Mouse (Mus musculus) spleen, postnatal 0 days (tissue): Measurements from ENCODE around the gene Fas. TPM values are rescaled to one million over a fixed set of nuclear protein-coding genes. Genes with fewer than 3 reads are reported as not detected.

ENCODE experiments used
- polyA plus RNA-seq: library from polyadenylated mRNA; unstranded; fragments of >200 nt; fragmentation: Nextera tagmentation; extraction: Ambion mirVana; gene quantifications from 2 replicates; pipeline ENCODE4 v1.2.1, GENCODE M21; 2015

The Fas gene
- polyA plus RNA-seq, result 4.6 and 5.4 TPM in 2 replicates

DNA sequence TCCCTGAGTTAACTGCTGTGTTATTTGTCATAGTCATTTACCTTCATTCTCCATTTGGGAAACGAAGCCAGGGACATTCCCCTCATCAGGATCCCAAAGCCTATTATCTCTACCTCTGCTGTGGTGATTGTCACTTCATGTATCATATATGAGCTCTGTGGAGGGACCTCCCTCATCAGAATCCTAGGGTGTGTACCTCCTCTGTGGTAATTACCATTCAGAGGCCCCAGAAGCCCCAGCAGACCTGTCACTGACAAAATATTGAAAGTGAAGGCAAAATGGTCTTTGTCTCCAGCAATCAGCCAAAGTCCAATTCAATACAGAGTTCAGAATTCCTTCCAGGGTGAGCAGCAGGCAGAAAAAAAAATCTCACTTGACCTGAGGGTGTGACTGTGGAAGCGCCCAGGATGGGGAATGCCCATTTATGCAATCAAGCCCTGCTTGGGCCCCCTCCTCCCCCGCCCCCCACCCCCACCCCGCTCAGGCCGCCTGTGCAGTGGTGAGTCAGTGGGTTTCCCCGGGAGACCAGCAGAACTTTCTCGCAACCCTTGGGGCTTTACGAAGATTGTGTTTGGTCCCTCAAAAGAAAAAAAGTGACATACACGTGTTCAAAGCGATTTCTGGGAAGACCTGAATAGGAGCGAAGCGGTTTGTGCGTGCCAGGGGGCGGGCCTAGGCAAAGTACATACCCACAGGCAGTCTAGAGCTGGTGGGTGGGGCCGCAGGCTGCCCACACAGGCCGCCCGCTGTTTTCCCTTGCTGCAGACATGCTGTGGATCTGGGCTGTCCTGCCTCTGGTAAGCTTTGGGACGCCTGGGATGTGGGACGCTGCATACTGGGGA, at the start of gene Fas:
Gene Fas (plus strand): TSS at position 719 of the 842 bp plus-strand sequence.

DNA sequence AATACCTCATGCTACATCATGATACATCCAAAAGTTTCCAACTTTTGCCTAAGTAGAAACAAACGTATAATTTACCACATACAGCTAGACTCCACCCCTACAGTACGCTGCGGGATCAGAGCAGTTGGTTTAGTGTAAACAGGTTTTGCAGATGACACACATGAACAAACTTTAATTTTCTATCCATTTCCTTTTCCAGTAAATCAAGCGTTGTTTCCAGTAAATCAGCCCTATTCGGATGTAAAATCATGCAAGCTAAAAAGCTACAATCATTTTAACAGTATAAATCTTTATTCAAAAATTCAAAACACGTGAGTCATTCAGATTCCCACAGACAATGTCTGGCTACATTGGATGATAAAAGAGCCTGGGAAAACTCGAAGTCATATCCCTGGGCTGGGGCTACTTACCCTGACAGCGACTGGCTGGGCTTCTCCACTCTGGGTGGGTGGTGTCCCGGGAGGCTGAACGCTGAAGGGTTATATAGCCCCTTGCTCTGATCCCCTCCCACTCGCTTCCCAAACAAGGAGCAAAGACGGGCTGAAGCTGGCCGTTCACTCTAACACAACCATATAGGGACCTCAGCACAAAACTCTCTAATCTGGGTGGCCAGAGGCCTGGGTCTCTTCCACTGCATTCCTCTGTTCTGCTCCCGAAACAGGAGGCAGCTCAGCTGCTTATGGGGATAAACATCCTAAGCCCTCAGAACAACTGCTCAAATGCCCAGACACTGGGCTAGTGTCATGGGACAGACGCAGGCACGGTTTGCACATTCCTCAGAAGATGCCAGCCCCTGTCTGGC, 35.4 kb upstream of the Fas start, which contains the start of gene Acta2:
Gene Acta2 (minus strand): TSS at position 711 of the 802 bp plus-strand sequence.

Other genes with a start within 250 kb of the Fas start
- gene Lipn, start 223.3 kb upstream of the Fas start, polyA plus RNA-seq, result not detected in 2 replicates
- gene Lipm, start 189.7 kb upstream of the Fas start, polyA plus RNA-seq, result not detected in 2 replicates
- gene Ankrd22, start 124.6 kb upstream of the Fas start, polyA plus RNA-seq, result 1.9 and 3.4 TPM in 2 replicates
- gene Stambpl1, start 98.4 kb upstream of the Fas start, polyA plus RNA-seq, result 6.8 and 9.2 TPM in 2 replicates
- gene Acta2, start 35.1 kb upstream of the Fas start, polyA plus RNA-seq, result 204 and 289 TPM in 2 replicates
- 0.84 and 0.89 TPM in 2 replicates for gene Ch25h, start 184.5 kb downstream of the Fas start, polyA plus RNA-seq
- 25.0 and 32.4 TPM in 2 replicates for gene Lipa, start 236.8 kb downstream of the Fas start, polyA plus RNA-seq